Mouse (Mus musculus) intestine, embryonic 15.5 days (tissue): ENCODE data around the gene Senp5. TPM values are rescaled to one million over a fixed set of nuclear protein-coding genes. Genes with fewer than 3 reads are reported as not detected.

Experiments
- ATAC-seq: fragments of 200-750 bp; cut with Nextera tagmentation; 2 replicates; pipeline ENCODE4 v1.8.0; 2017; ENCODE audit warnings: moderate TSS enrichment, moderate library complexity
- H3K27ac ChIP-seq: fragments of 300-500 bp; sonication (generic); 2 replicates; pipeline ENCODE4 v1.5.1; 2015; ENCODE audit warnings: mild to moderate bottlenecking, inconsistent platforms
- H3K27me3 ChIP-seq: fragments of 300-500 bp; sonication (generic); replicated peaks from 2 replicates; pipeline ENCODE4 v1.6.1; 2015; ENCODE audit warnings: inconsistent platforms
- H3K36me3 ChIP-seq: fragments of 300-500 bp; sonication (generic); 2 replicates; pipeline ENCODE4 v1.6.1; 2015; ENCODE audit warnings: inconsistent platforms
- H3K4me1 ChIP-seq: fragments of 300-500 bp; sonication (generic); replicated peaks from 2 replicates; pipeline ENCODE4 v1.6.1; 2015; ENCODE audit warnings: inconsistent platforms
- H3K4me2 ChIP-seq: fragments of 300-500 bp; sonication (generic); replicated peaks from 2 replicates; pipeline ENCODE4 v1.6.1; 2015; ENCODE audit warnings: mild to moderate bottlenecking, inconsistent platforms
- H3K4me3 ChIP-seq: fragments of 300-500 bp; sonication (generic); replicated peaks from 2 replicates; pipeline ENCODE4 v1.5.1; 2015; ENCODE audit warnings: inconsistent platforms
- H3K9ac ChIP-seq: fragments of 300-500 bp; sonication (generic); 2 replicates; pipeline ENCODE4 v1.6.1; 2015; ENCODE audit warnings: inconsistent platforms
- H3K9me3 ChIP-seq: fragments of 300-500 bp; sonication (generic); 2 replicates; pipeline ENCODE4 v1.6.1; 2016; ENCODE audit warnings: inconsistent platforms
- WGBS: fragments of 180-500 bp; shearing (Covaris S2); methylation state at CpG from one replicate; pipeline ENCODE4 v1.1.7; 2015; 5-methylcytosine and 5-hydroxymethylcytosine counted together
- polyA plus RNA-seq: library from polyadenylated mRNA; unstranded; fragments of >200 nt; fragmentation: Nextera tagmentation; extraction: Ambion mirVana; gene quantifications from 2 replicates; pipeline ENCODE4 v1.2.1, GENCODE M21; 2015

Gene Senp5
- polyA plus RNA-seq, 1 experiment from 2014 or later: 10.6 TPM

DNA sequence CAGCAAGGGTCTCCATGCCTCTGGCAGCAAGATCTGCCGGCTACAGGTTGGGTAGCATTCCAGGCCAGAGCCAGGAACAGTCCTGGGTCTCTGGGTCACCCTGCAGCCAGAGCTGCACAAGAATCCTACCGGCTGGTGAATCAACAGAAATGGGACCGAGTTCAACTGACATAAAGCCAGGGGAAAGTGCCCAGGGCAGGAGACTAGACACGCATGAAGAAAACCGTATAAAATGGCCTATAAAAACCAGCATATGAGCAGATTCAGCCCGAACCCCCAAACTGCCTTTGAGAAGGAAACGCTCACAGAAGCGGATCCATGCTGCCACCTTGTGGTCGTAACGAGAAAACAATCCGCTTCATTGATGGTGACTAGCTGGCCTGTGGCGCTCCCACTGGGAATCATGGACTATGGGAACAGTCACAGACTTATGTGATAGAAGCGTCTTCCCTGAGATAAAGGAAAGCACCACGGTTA lies 84.8 kb downstream of the Senp5 start:
- Histone ChIP-seq H3K4me1 (0 out of 2 replicates have a peak, but pooled peaks cover 3% of the 10 kb centered on the region), H3K4me3 (peak overlapping the region; percentile 11; the same call in 1 of the 2 replicates), H3K9me3 (no peaks in the 10 kb centered on the region), H3K27ac (0 out of 2 replicates have a peak overlapping the region, but pooled peaks have one; percentile 27), H3K9ac (peak overlapping the region; percentile 30; the same call in 1 of the 2 replicates), H3K4me2 (peak overlapping the region; percentile 56), H3K27me3 (no peaks in the 10 kb centered on the region), H3K36me3 (no peaks in the 10 kb centered on the region)
- 3% methylated on average over 14 of the region's 14 CpGs for WGBS
- ATAC-seq: peak; percentile 76

DNA sequence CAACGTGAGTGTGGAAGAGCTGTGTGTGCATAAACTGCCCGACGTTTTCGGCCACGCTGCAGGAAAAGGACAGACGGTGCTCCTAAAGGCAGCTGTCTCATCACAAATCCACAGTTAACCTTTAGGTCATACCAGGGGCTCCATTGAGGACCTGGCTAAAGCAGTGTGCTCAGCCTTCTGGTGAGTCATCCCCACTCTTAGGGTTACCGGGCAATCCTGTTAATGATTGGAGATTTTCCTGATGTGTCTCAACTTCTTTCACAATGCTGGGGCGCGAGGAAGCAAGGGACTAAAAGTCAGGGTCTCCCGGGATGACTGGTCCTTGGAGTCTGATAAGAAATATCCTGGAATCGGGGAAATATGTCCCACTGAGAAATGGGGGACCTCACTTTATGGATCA lies 85.3 kb downstream of the Senp5 start:
- Histone ChIP-seq H3K27me3 (no peaks in the 10 kb centered on the region), H3K4me2 (peak overlapping the region; percentile 56), H3K9me3 (no peaks in the 10 kb centered on the region), H3K9ac (peak overlapping the region; percentile 30; the same call in 1 of the 2 replicates), H3K27ac (no peak overlapping the region), H3K36me3 (no peaks in the 10 kb centered on the region), H3K4me1 (0 out of 2 replicates have a peak, but pooled peaks cover 3% of the 10 kb centered on the region), H3K4me3 (no peak overlapping the region)
- WGBS: 50% methylated on average over 11 of the region's 11 CpGs
- peak; percentile 92 for ATAC-seq

- Histone ChIP-seq H3K4me3 (no peak overlapping the region), H3K27ac (no peak overlapping the region), H3K9me3 (no peaks in the 10 kb centered on the region), H3K4me1 (peaks cover 15% of the 10 kb centered on the region; the same call in 1 of the 2 replicates), H3K27me3 (no peaks in the 10 kb centered on the region), H3K4me2 (no peak overlapping the region), H3K36me3 (no peaks in the 10 kb centered on the region), H3K9ac (no peak overlapping the region)
- peak; percentile 51 for ATAC-seq
- 48% methylated on average over 10 of the region's 10 CpGs for WGBS
Measured at GRCm38 (mm10) chr16:31910281-31910847, 92.7 kb downstream of the Senp5 start.

Other genes starting within 250 kb of the Senp5 start
- gene Meltf, start 124.5 kb downstream of the Senp5 start, polyA plus RNA-seq: 33.6 and 51.6 TPM in 2 replicates
- 0.48 and 1.2 TPM in 2 replicates for gene Pigz, start 69.4 kb downstream of the Senp5 start, polyA plus RNA-seq
- 108 and 120 TPM in 2 replicates for gene 0610012G03Rik, start 54.8 kb downstream of the Senp5 start, polyA plus RNA-seq
- 80.9 and 85.8 TPM in 2 replicates for gene Ncbp2, start 54.8 kb downstream of the Senp5 start, polyA plus RNA-seq
- 33.8 and 38.3 TPM in 2 replicates for gene Pak2, start 76.1 kb upstream of the Senp5 start, polyA plus RNA-seq
- gene Pigx, start 96.5 kb upstream of the Senp5 start, polyA plus RNA-seq: 107 and 109 TPM in 2 replicates
- gene Cep19, start 96.5 kb upstream of the Senp5 start, polyA plus RNA-seq: 27.4 and 29.4 TPM in 2 replicates
- gene Nrros, start 162.3 kb upstream of the Senp5 start, polyA plus RNA-seq: 13.7 and 13.8 TPM in 2 replicates
- gene Bex6, start 176.5 kb upstream of the Senp5 start, polyA plus RNA-seq: 0.30 and 0.34 TPM in 2 replicates
- 11.4 and 11.5 TPM in 2 replicates for gene Fbxo45, start 243.9 kb upstream of the Senp5 start, polyA plus RNA-seq
- 17.5 and 21.0 TPM in 2 replicates for gene Wdr53, start 243.9 kb upstream of the Senp5 start, polyA plus RNA-seq